Mouse (Mus musculus) stomach, embryonic 16.5 days (tissue): ENCODE data around the gene 1700003F12Rik. TPM values are rescaled to one million over a fixed set of nuclear protein-coding genes. Genes with fewer than 3 reads are reported as not detected.
A peak's percentile ranks its signal among the peaks of the same experiment; 100 is the strongest.

Experiments used
- ATAC-seq: fragments of 200-750 bp; cut with Nextera tagmentation; 2 replicates; pipeline ENCODE4 v1.8.0; 2017; ENCODE audit warnings: moderate number of reproducible peaks, moderate TSS enrichment; ENCODE audit not compliant: insufficient read depth, low FRiP score
- H3K27ac ChIP-seq: fragments of 300-500 bp; sonication (generic); 2 replicates; pipeline ENCODE4 v1.5.1; 2014; ENCODE audit warnings: low read length
- H3K27me3 ChIP-seq: fragments of 300-500 bp; sonication (generic); 2 replicates; pipeline ENCODE4 v1.6.1; 2014; ENCODE audit warnings: low read length, control low read depth, mixed read lengths; ENCODE audit not compliant: control insufficient read depth, insufficient read depth
- H3K36me3 ChIP-seq: fragments of 300-500 bp; sonication (generic); 2 replicates; pipeline ENCODE4 v1.6.1; 2014; ENCODE audit warnings: low read length; ENCODE audit not compliant: control insufficient read depth, insufficient read depth
- H3K4me1 ChIP-seq: fragments of 300-500 bp; sonication (generic); 2 replicates; pipeline ENCODE4 v1.6.1; 2014; ENCODE audit warnings: low read length, control low read depth, mixed read lengths; ENCODE audit not compliant: control insufficient read depth, insufficient read depth
- H3K4me2 ChIP-seq: fragments of 300-500 bp; sonication (generic); 2 replicates; pipeline ENCODE4 v1.6.1; 2014; ENCODE audit warnings: low read depth, low read length, mixed read lengths
- H3K4me3 ChIP-seq: fragments of 300-500 bp; sonication (generic); replicated peaks from 2 replicates; pipeline ENCODE4 v1.5.1; 2014; ENCODE audit warnings: mild to moderate bottlenecking, low read length
- H3K9ac ChIP-seq: fragments of 300-500 bp; sonication (generic); 2 replicates; pipeline ENCODE4 v1.6.1; 2014; ENCODE audit warnings: low read length
- H3K9me3 ChIP-seq: fragments of 300-500 bp; sonication (generic); replicated peaks from 2 replicates; pipeline ENCODE4 v1.6.1; 2016; ENCODE audit warnings: low read length, control low read depth; ENCODE audit not compliant: control insufficient read depth
- WGBS: fragments of 180-500 bp; shearing (Covaris S2); extraction: QIAGEN DNeasy Blood & Tissue Kit; methylation state at CpG from one replicate; pipeline ENCODE4 v1.1.7; 2014; 5-methylcytosine and 5-hydroxymethylcytosine counted together
- polyA plus RNA-seq: library from polyadenylated mRNA; unstranded; fragments of >200 nt; fragmentation: Nextera tagmentation; extraction: Ambion mirVana; gene quantifications from 2 replicates; pipeline ENCODE4 v1.2.1, GENCODE M21; 2015

Gene 1700003F12Rik
- polyA plus RNA-seq, 1 experiment from 2014 or later, result 1.6 TPM

- H3K4me2 ChIP-seq, result no peak overlapping the region
- 73% methylated on average over 3 of the region's 3 CpGs for WGBS
- no peaks in the 10 kb centered on the region for H3K27me3 ChIP-seq
- H3K4me3 ChIP-seq, result no peak overlapping the region
- H3K9me3 ChIP-seq, result no peaks in the 10 kb centered on the region
- no peak overlapping the region for H3K27ac ChIP-seq
- ATAC-seq, result no peak
- no peak overlapping the region for H3K9ac ChIP-seq
- H3K36me3 ChIP-seq, result peaks cover 8% of the 10 kb centered on the region; the same call in 1 of the 2 replicates
- peaks cover 5% of the 10 kb centered on the region for H3K4me1 ChIP-seq
These were observed 7.2 kb upstream of the 1700003F12Rik start for GRCm38 (mm10) chr2:154539720-154540119.

- Histone ChIP-seq H3K9ac (no peak overlapping the region), H3K27me3 (no peaks in the 10 kb centered on the region), H3K27ac (no peak overlapping the region), H3K36me3 (no peaks in the 10 kb centered on the region), H3K9me3 (no peaks in the 10 kb centered on the region), H3K4me3 (no peak overlapping the region), H3K4me1 (peaks cover 5% of the 10 kb centered on the region), H3K4me2 (no peak overlapping the region)
- no peak for ATAC-seq
- 80% methylated on average over 2 of the region's 2 CpGs for WGBS
These were observed 5.3 kb upstream of the 1700003F12Rik start for GRCm38 (mm10) chr2:154541630-154542029.

DNA sequence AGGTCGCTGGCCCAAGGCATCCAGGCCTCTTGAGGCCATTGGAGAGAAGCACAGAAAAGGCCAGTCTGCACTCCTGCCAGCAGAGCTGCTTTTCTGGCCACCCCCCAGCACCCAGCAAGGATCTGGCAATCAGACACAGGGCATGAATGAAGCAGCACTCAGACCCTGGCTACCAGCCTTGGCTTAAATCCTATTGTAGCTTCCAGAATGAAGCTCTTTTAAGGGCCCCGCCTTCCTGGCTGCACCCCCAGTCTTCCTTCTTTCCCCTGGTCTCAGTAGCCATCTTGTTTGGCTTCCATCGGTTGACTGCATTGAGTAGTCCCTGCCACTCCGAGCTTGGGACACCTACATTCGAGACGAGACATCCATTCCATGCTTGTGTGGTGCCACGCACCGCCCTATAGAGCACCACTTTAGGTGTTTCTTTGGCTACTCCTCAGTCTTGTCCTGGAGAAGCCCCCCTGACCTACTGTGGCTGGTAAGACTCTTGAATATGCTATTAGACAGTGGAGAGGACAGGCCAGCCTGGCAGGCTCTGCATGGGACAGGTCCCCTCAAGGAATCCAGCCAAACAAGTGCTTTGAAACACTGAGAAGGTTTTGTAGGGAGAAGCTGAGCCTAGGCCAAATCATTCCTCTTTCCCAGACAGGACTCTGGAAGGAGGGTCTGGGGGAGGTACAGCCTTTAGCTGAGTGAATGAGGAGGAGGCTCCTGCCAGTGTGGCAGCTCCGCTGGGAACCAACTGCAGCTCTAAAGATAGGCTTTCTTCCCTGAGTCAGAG, 3.1 kb upstream of the 1700003F12Rik start:
- 87% methylated on average over 9 of the region's 9 CpGs for WGBS
- no peak; the same call in 1 of the 2 replicates for ATAC-seq
- Histone ChIP-seq H3K4me2 (no peak overlapping the region), H3K4me3 (no peak overlapping the region), H3K9ac (no peak overlapping the region), H3K9me3 (no peaks in the 10 kb centered on the region), H3K36me3 (no peaks in the 10 kb centered on the region), H3K4me1 (peaks cover 2% of the 10 kb centered on the region), H3K27me3 (no peaks in the 10 kb centered on the region), H3K27ac (no peak overlapping the region)

DNA sequence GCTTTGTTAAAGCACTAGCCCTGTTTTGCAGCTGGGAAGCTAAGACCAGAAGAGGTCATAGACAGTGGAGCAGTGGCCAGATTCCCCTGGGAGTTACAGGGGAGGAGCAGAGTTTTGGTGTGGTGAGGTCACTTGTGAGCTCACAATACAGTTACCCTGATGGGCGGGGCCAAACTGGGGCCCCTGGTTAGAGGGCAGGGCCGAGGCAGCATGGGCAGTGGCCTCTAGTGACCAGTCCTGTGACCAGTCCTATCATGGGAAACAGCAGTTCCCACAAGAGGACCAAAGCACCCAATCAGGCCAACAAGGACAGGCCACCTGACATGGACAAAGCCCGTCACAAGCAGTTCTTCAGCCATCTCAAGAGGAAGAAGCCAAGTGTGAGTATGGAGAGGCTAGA, 1.8 kb downstream of the 1700003F12Rik start:
- no peak for ATAC-seq
- Histone ChIP-seq H3K27ac (no peak overlapping the region), H3K36me3 (no peaks in the 10 kb centered on the region), H3K4me1 (peaks cover 10% of the 10 kb centered on the region; the same call in 1 of the 2 replicates), H3K4me3 (no peak overlapping the region), H3K27me3 (peaks cover 20% of the 10 kb centered on the region), H3K4me2 (peak overlapping the region; percentile 63; the same call in 1 of the 2 replicates), H3K9me3 (no peaks in the 10 kb centered on the region), H3K9ac (peak overlapping the region; percentile 64; the same call in 1 of the 2 replicates)
- whole genome bisulfite sequencing, result 55% methylated on average over 3 of the region's 3 CpGs

DNA sequence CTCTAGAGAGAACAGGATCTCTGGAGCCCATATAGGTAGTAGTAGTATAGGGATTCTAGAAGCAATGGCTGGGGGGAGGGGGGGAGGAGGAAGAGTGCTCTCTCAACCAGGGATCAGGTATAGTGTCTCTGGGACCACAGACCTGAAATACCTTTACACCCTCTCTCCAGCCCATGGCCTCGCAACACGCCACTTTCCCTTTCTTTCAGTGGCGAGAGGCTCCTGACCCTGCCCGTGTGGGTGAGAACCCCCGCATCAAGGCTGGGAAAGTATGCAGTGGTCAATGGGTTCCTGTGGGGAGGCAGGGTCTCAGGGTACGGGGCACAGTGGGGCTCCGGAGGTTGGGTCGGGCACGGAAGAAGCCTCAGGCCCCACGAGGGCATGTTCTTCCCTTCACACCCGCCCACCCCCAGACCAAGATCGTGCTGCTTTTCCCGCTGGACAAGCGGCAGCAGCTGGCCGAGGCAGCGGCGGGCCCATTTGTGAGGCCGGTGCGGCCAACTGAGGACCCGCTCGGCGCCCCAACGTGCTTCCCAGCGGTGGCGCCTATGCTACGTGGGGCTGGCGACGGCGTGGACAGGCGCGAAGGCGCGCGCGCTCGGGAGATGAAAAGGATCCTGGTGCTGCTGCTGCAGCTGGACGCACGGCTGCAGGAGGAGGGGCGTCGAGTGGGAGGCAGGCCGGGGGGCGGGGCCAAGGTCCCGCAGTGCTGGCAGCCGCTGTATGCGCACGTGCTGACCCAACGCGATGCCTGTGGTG, 2.4 kb downstream of the 1700003F12Rik start:
- Histone ChIP-seq H3K4me2 (peak overlapping the region; percentile 63), H3K27me3 (peaks cover 20% of the 10 kb centered on the region), H3K9ac (peak overlapping the region; percentile 64), H3K4me3 (peak overlapping the region; percentile 45), H3K36me3 (no peaks in the 10 kb centered on the region), H3K9me3 (no peaks in the 10 kb centered on the region), H3K27ac (no peak overlapping the region), H3K4me1 (peaks cover 10% of the 10 kb centered on the region; the same call in 1 of the 2 replicates)
- ATAC-seq, result peak; percentile 81
- 3% methylated on average over 46 of the region's 48 CpGs for WGBS

DNA sequence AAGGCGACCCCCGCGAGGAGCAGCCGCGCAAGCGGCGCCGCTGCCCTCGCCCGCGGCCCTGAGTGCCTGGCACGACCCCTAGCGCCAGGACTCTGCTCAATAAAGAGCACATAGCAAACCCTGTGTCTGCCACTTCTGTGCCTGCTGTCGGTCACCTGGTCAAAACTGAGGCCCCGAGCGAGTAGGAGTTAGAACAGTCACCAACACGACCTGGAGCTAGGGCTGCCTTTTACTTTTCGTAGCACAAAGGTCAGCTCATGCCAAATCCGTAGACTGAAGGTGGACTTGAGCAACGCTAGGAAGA, 3.0 kb downstream of the 1700003F12Rik start:
- no peak for ATAC-seq
- Histone ChIP-seq H3K4me3 (peak overlapping the region; percentile 45), H3K4me1 (peaks cover 10% of the 10 kb centered on the region; the same call in 1 of the 2 replicates), H3K27ac (no peak overlapping the region), H3K36me3 (no peaks in the 10 kb centered on the region), H3K4me2 (peak overlapping the region; percentile 63), H3K9me3 (no peaks in the 10 kb centered on the region), H3K9ac (peak overlapping the region; percentile 64; the same call in 1 of the 2 replicates), H3K27me3 (peaks cover 20% of the 10 kb centered on the region)
- WGBS, result 15% methylated on average over 20 of the region's 20 CpGs

- no peak overlapping the region for H3K27ac ChIP-seq
- H3K36me3 ChIP-seq, result no peaks in the 10 kb centered on the region
- peaks cover 10% of the 10 kb centered on the region; the same call in 1 of the 2 replicates for H3K4me1 ChIP-seq
- H3K9ac ChIP-seq, result no peak overlapping the region
- no peaks in the 10 kb centered on the region for H3K9me3 ChIP-seq
- no peak for ATAC-seq
- H3K4me2 ChIP-seq, result no peak overlapping the region
- WGBS, result 76% methylated on average over 2 of the region's 2 CpGs
- H3K4me3 ChIP-seq, result no peak overlapping the region
- peaks cover 20% of the 10 kb centered on the region for H3K27me3 ChIP-seq
These were observed 4.1 kb downstream of the 1700003F12Rik start for GRCm38 (mm10) chr2:154550937-154551336.

- Histone ChIP-seq H3K27ac (no peak within 1 kb of the TSS), H3K9me3 (no peaks in the 10 kb centered on the region), H3K4me1 (peaks cover 10% of the 10 kb centered on the region; the same call in 1 of the 2 replicates), H3K4me3 (peak within 1 kb of the TSS; percentile 17), H3K9ac (peak within 1 kb of the TSS; percentile 41), H3K4me2 (peak within 1 kb of the TSS; percentile 42), H3K36me3 (no peaks in the 10 kb centered on the region), H3K27me3 (peaks cover 20% of the 10 kb centered on the region)
- 87% methylated on average over 4 of the region's 4 CpGs for WGBS
- ATAC-seq, result no peak
These were observed 4.6 kb downstream of the 1700003F12Rik start, which contains the start of gene Actl10 for GRCm38 (mm10) chr2:154551476-154551875. Gene Actl10 (plus strand): TSS chr2:154551776.

GRCm38 (mm10) chr2:154551927-154552326, 5.0 kb downstream of the 1700003F12Rik start:
- Histone ChIP-seq H3K4me3 (peak overlapping the region; percentile 17), H3K4me2 (peak overlapping the region; percentile 42)

More at GRCm38 (mm10) chr2:154551927-154552326, 5.0 kb downstream of the 1700003F12Rik start:
- Histone ChIP-seq H3K36me3 (no peaks in the 10 kb centered on the region), H3K9me3 (no peaks in the 10 kb centered on the region), H3K27ac (no peak overlapping the region), H3K9ac (0 out of 2 replicates have a peak overlapping the region, but pooled peaks have one; percentile 41), H3K27me3 (peaks cover 20% of the 10 kb centered on the region), H3K4me1 (peaks cover 10% of the 10 kb centered on the region; the same call in 1 of the 2 replicates)
- ATAC-seq, result peak; percentile 1; the same call in 1 of the 2 replicates
- WGBS, result 41% methylated on average over 21 of the region's 21 CpGs
